Mouse (Mus musculus) layer of hippocampus, adult 9-11 months (tissue): ENCODE results near the gene Fam84b.
"Not testable (repeated sequence)": the region's sequence is repeated elsewhere in the genome, so short reads cannot be mapped to it uniquely, and the experiment has no call there.

ENCODE experiments used
- DNase-seq: peaks from one replicate; pipeline ENCODE4 v3.0.0; 2022

Fam84b gene

GRCm38 (mm10) chr15:60853231-60853999 lies at the start of gene Fam84b:
Fam84b (minus strand) TSS chr15:60853778.
- no peak for DNase-seq

- DNase-seq, result no peak
Measured at GRCm38 (mm10) chr15:60898187-60898965, 44.8 kb upstream of the Fam84b start.

GRCm38 (mm10) chr15:60896040-60896439 lies 42.5 kb upstream of the Fam84b start:
- DNase-seq, result no peak

GRCm38 (mm10) chr15:60892976-60893463 lies 39.4 kb upstream of the Fam84b start:
- DNase-seq, result no peak

GRCm38 (mm10) chr15:60888724-60889123 lies 35.1 kb upstream of the Fam84b start:
- DNase-seq, result no peak

GRCm38 (mm10) chr15:60875721-60876120 lies 22.1 kb upstream of the Fam84b start:
- no peak for DNase-seq

- DNase-seq, result no peak
Measured at GRCm38 (mm10) chr15:60862417-60862816, 8.8 kb upstream of the Fam84b start.

GRCm38 (mm10) chr15:60855112-60855511 lies 1.5 kb upstream of the Fam84b start:
- no peak for DNase-seq

- no peak for DNase-seq
Measured at GRCm38 (mm10) chr15:60854151-60854550, 573 bp upstream of the Fam84b start.

GRCm38 (mm10) chr15:60848630-60849029 lies 4.9 kb downstream of the Fam84b start:
- no peak for DNase-seq

GRCm38 (mm10) chr15:60846291-60846690 lies 7.3 kb downstream of the Fam84b start:
- DNase-seq, result no peak

- no peak for DNase-seq
Measured at GRCm38 (mm10) chr15:60845886-60846285, 7.7 kb downstream of the Fam84b start.

- no peak for DNase-seq
Measured at GRCm38 (mm10) chr15:60841785-60842184, 11.8 kb downstream of the Fam84b start.

- DNase-seq, result not testable (repeated sequence)
Measured at GRCm38 (mm10) chr15:60841312-60841711, 12.3 kb downstream of the Fam84b start.

GRCm38 (mm10) chr15:60840296-60840670 lies 13.3 kb downstream of the Fam84b start:
- DNase-seq, result no peak

- DNase-seq, result no peak
Measured at GRCm38 (mm10) chr15:60839539-60840295, 13.9 kb downstream of the Fam84b start.

GRCm38 (mm10) chr15:60838135-60838534 lies 15.4 kb downstream of the Fam84b start:
- no peak for DNase-seq

- DNase-seq, result no peak
Measured at GRCm38 (mm10) chr15:60837719-60838118, 15.9 kb downstream of the Fam84b start.

- DNase-seq, result no peak
Measured at GRCm38 (mm10) chr15:60836321-60836720, 17.3 kb downstream of the Fam84b start.

GRCm38 (mm10) chr15:60834598-60835571 lies 18.7 kb downstream of the Fam84b start:
- no peak for DNase-seq

- no peak for DNase-seq
Measured at GRCm38 (mm10) chr15:60833476-60834218, 19.9 kb downstream of the Fam84b start.
